Mouse (Mus musculus): ENCODE data around the gene Arid5a.

GRCm38 (mm10) chr1:36370918-36371317, 63.4 kb downstream of the Arid5a start:
- TF ChIP-seq POLR2A (IDR thresholded peaks at IDR 0.05; ENCODE audit: insufficient read length, low read depth) (no peak), CEBPB (IDR thresholded peaks at IDR 0.05; ENCODE audit: insufficient read depth, poor library complexity, severe bottlenecking) (no peak), REST (IDR thresholded peaks at IDR 0.05; ENCODE audit: insufficient read depth, insufficient read length) (no peak), POLR2AphosphoS2 (IDR thresholded peaks at IDR 0.05; ENCODE audit: insufficient read length, low read depth) (no peak), TCF12 (IDR thresholded peaks at IDR 0.05; ENCODE audit: insufficient read depth, poor library complexity, severe bottlenecking) (no peak), E2F4 (IDR thresholded peaks at IDR 0.05; ENCODE audit: insufficient read depth) (no peak), MAX (IDR thresholded peaks at IDR 0.05; ENCODE audit: low read depth) (no peak), SRF (IDR thresholded peaks at IDR 0.05; ENCODE audit: control insufficient read depth, insufficient read length, low read depth) (no peak), TCF3 (IDR thresholded peaks at IDR 0.05; ENCODE audit: insufficient read length, low read depth) (no peak), MYOD1 (IDR thresholded peaks at IDR 0.05; ENCODE audit: control insufficient read depth in 1 of 3, insufficient read length in 2 of 3, low read depth in 2 of 3) (no peak), USF1 (IDR thresholded peaks at IDR 0.05; ENCODE audit: low read depth) (no peak)

Data from myocyte (in vitro differentiated cells).